Mouse (Mus musculus): ENCODE results near the gene Lsm12.

Gene Lsm12

GRCm38 (mm10) chr11:102184646-102185495 is at the start of gene Lsm12:
Gene Lsm12 (minus strand): TSS chr11:102185296.
- peak; percentile 96 to 97 for DNase-seq

GRCm38 (mm10) chr11:102230006-102230741 is 45.1 kb upstream of the Lsm12 start, which contains the start of gene Hdac5:
Gene Hdac5 (minus strand): TSS chr11:102230166.
- peak; percentile 98 to 99 for DNase-seq

- no peak for DNase-seq
Observed at GRCm38 (mm10) chr11:102229331-102229953, 44.3 kb upstream of the Lsm12 start.

GRCm38 (mm10) chr11:102228646-102229268 is 43.7 kb upstream of the Lsm12 start:
- no peak for DNase-seq

- no peak for DNase-seq
Observed at GRCm38 (mm10) chr11:102228191-102228545, 43.1 kb upstream of the Lsm12 start.

- no peak for DNase-seq
Observed at GRCm38 (mm10) chr11:102227270-102228190, 42.4 kb upstream of the Lsm12 start.

- peak in 1 of 2 experiments; percentile 58 for DNase-seq
Observed at GRCm38 (mm10) chr11:102226067-102226978, 41.2 kb upstream of the Lsm12 start.

GRCm38 (mm10) chr11:102225221-102225620 is 40.1 kb upstream of the Lsm12 start:
- DNase-seq: peak; percentile 68 to 77

- DNase-seq: peak; percentile 41 to 56
Observed at GRCm38 (mm10) chr11:102224686-102225085, 39.6 kb upstream of the Lsm12 start.

GRCm38 (mm10) chr11:102223166-102223565 is 38.1 kb upstream of the Lsm12 start:
- no peak for DNase-seq

GRCm38 (mm10) chr11:102221954-102222351 is 36.9 kb upstream of the Lsm12 start:
- DNase-seq: no peak

- no peak for DNase-seq
Observed at GRCm38 (mm10) chr11:102221243-102221953, 36.3 kb upstream of the Lsm12 start.

GRCm38 (mm10) chr11:102220451-102220850 is 35.4 kb upstream of the Lsm12 start:
- peak in 1 of 2 experiments; percentile 52 for DNase-seq

- DNase-seq: peak in 1 of 2 experiments; percentile 53
Observed at GRCm38 (mm10) chr11:102219994-102220346, 34.9 kb upstream of the Lsm12 start.

- DNase-seq: no peak
Observed at GRCm38 (mm10) chr11:102219247-102219993, 34.3 kb upstream of the Lsm12 start.

- DNase-seq: peak; percentile 96 to 98
Observed at GRCm38 (mm10) chr11:102218783-102219182, 33.7 kb upstream of the Lsm12 start.

GRCm38 (mm10) chr11:102217876-102218430 is 32.9 kb upstream of the Lsm12 start:
- DNase-seq: no peak

- peak; percentile 60 to 77 for DNase-seq
Observed at GRCm38 (mm10) chr11:102217396-102217795, 32.3 kb upstream of the Lsm12 start.

- no peak for DNase-seq
Observed at GRCm38 (mm10) chr11:102216886-102217240, 31.8 kb upstream of the Lsm12 start.

Data from lung, adult 18-20 months (tissue).